Mouse (Mus musculus) hindbrain, embryonic 11.5 days (tissue): Measurements from ENCODE around the gene Ndufs8. TPM values are rescaled to one million over a fixed set of nuclear protein-coding genes. Genes with fewer than 3 reads are reported as not detected.

Experiments used
- ATAC-seq: fragments of 200-750 bp; cut with Nextera tagmentation; 2 replicates; pipeline ENCODE4 v1.8.0; 2017; ENCODE audit warnings: mild to moderate bottlenecking, moderate TSS enrichment, moderate library complexity; ENCODE audit not compliant: low FRiP score
- DNase-seq: peaks from one replicate; pipeline ENCODE4 v3.0.0-alpha.2; 2015; ENCODE audit warnings: low spot score
- H3K27ac ChIP-seq: fragments of 300-500 bp; sonication (generic); 2 replicates; pipeline ENCODE4 v1.5.1; 2014; ENCODE audit warnings: mild to moderate bottlenecking, low read depth, low read length
- H3K27me3 ChIP-seq: fragments of 300-500 bp; sonication (generic); 2 replicates; pipeline ENCODE4 v1.6.1; 2014; ENCODE audit warnings: mild to moderate bottlenecking, low read length, moderate library complexity, mixed read lengths; ENCODE audit not compliant: control insufficient read depth, insufficient read depth
- H3K36me3 ChIP-seq: fragments of 300-500 bp; sonication (generic); 2 replicates; pipeline ENCODE4 v1.6.1; 2014; ENCODE audit warnings: mild to moderate bottlenecking, low read length, moderate library complexity, mixed read lengths; ENCODE audit not compliant: control insufficient read depth, insufficient read depth
- H3K4me1 ChIP-seq: fragments of 300-500 bp; sonication (generic); replicated peaks from 2 replicates; pipeline ENCODE4 v1.6.1; 2014; ENCODE audit warnings: low read length, mixed read lengths; ENCODE audit not compliant: control insufficient read depth, insufficient read depth
- H3K4me2 ChIP-seq: fragments of 300-500 bp; sonication (generic); replicated peaks from 2 replicates; pipeline ENCODE4 v1.6.1; 2014; ENCODE audit warnings: mild to moderate bottlenecking, low read depth, low read length
- H3K4me3 ChIP-seq: fragments of 300-500 bp; sonication (generic); 2 replicates; pipeline ENCODE4 v1.5.1; 2014; ENCODE audit warnings: low read depth, low read length
- H3K9ac ChIP-seq: fragments of 300-500 bp; sonication (generic); 2 replicates; pipeline ENCODE4 v1.6.1; 2014; ENCODE audit warnings: low read depth, low read length
- H3K9me3 ChIP-seq: fragments of 300-500 bp; sonication (generic); 2 replicates; pipeline ENCODE4 v1.6.1; 2016; ENCODE audit warnings: low read length; ENCODE audit not compliant: control insufficient read depth
- WGBS: fragments of 180-500 bp; shearing (Covaris S2); extraction: QIAGEN DNeasy Blood & Tissue Kit; methylation state at CpG from one replicate; pipeline ENCODE4 v1.1.7; 2014; 5-methylcytosine and 5-hydroxymethylcytosine counted together
- polyA plus RNA-seq: library from polyadenylated mRNA; unstranded; fragments of >200 nt; fragmentation: Nextera tagmentation; extraction: Ambion mirVana; gene quantifications from 2 replicates; pipeline ENCODE4 v1.2.1, GENCODE M21; 2014

The Ndufs8 gene
- polyA plus RNA-seq, 1 experiment from 2014 or later = 240 TPM

- 63% methylated on average over 25 of the region's 25 CpGs for WGBS
- no peak overlapping the region for H3K4me2 ChIP-seq
- peaks cover 9% of the 10 kb centered on the region for H3K4me1 ChIP-seq
- H3K9me3 ChIP-seq = no peaks in the 10 kb centered on the region
- no peak overlapping the region for H3K9ac ChIP-seq
- no peak overlapping the region for H3K27ac ChIP-seq
- no peak for ATAC-seq
- no peak overlapping the region for H3K4me3 ChIP-seq
- no peaks in the 10 kb centered on the region for H3K36me3 ChIP-seq
- no peak for DNase-seq
- 0 out of 2 replicates have a peak, but pooled peaks cover 2% of the 10 kb centered on the region for H3K27me3 ChIP-seq
Observed at GRCm38 (mm10) chr19:3903648-3904362, 8.8 kb downstream of the Ndufs8 start.

GRCm38 (mm10) chr19:3902966-3903365 lies 9.6 kb downstream of the Ndufs8 start:
- ATAC-seq (no peak), DNase-seq (no peak)
- Histone ChIP-seq H3K4me2 (no peak overlapping the region), H3K9ac (no peak overlapping the region), H3K4me3 (no peak overlapping the region), H3K36me3 (no peaks in the 10 kb centered on the region), H3K9me3 (no peaks in the 10 kb centered on the region), H3K27ac (no peak overlapping the region), H3K4me1 (peaks cover 9% of the 10 kb centered on the region), H3K27me3 (0 out of 2 replicates have a peak, but pooled peaks cover 2% of the 10 kb centered on the region)
- WGBS = 83% methylated on average over 12 of the region's 12 CpGs

GRCm38 (mm10) chr19:3899618-3900017 lies 13.0 kb downstream of the Ndufs8 start:
- no peak for ATAC-seq
- 98% methylated on average over 4 of the region's 4 CpGs for WGBS
- H3K27ac ChIP-seq = no peak overlapping the region
- no peaks in the 10 kb centered on the region for H3K9me3 ChIP-seq
- no peak overlapping the region for H3K9ac ChIP-seq
- H3K27me3 ChIP-seq = no peaks in the 10 kb centered on the region
- DNase-seq = no peak
- no peak overlapping the region for H3K4me3 ChIP-seq
- H3K4me2 ChIP-seq = no peak overlapping the region
- no peaks in the 10 kb centered on the region; the same call in 1 of the 2 replicates for H3K36me3 ChIP-seq
- no peaks in the 10 kb centered on the region; the same call in 1 of the 2 replicates for H3K4me1 ChIP-seq

GRCm38 (mm10) chr19:3898952-3899351 lies 13.6 kb downstream of the Ndufs8 start:
- DNase-seq = no peak
- no peaks in the 10 kb centered on the region for H3K27me3 ChIP-seq
- H3K27ac ChIP-seq = no peak overlapping the region
- H3K9ac ChIP-seq = no peak overlapping the region
- H3K4me1 ChIP-seq = no peaks in the 10 kb centered on the region; the same call in 1 of the 2 replicates
- H3K9me3 ChIP-seq = no peaks in the 10 kb centered on the region
- no peak overlapping the region for H3K4me2 ChIP-seq
- 79% methylated on average over 7 of the region's 7 CpGs for WGBS
- H3K36me3 ChIP-seq = no peaks in the 10 kb centered on the region; the same call in 1 of the 2 replicates
- ATAC-seq = no peak
- H3K4me3 ChIP-seq = no peak overlapping the region

- no peaks in the 10 kb centered on the region; the same call in 1 of the 2 replicates for H3K4me1 ChIP-seq
- H3K9me3 ChIP-seq = no peaks in the 10 kb centered on the region
- DNase-seq (no peak), ATAC-seq (no peak)
- no peaks in the 10 kb centered on the region; the same call in 1 of the 2 replicates for H3K36me3 ChIP-seq
- H3K4me3 ChIP-seq = no peak overlapping the region
- WGBS = 98% methylated on average over 5 of the region's 5 CpGs
- no peak overlapping the region for H3K4me2 ChIP-seq
- H3K27ac ChIP-seq = no peak overlapping the region
- no peaks in the 10 kb centered on the region for H3K27me3 ChIP-seq
- H3K9ac ChIP-seq = no peak overlapping the region
Observed at GRCm38 (mm10) chr19:3897557-3897956, 15.0 kb downstream of the Ndufs8 start.

- peak overlapping the region; percentile 71 for H3K27ac ChIP-seq
- no peaks in the 10 kb centered on the region; the same call in 1 of the 2 replicates for H3K4me1 ChIP-seq
Observed at GRCm38 (mm10) chr19:3896208-3896607, 16.4 kb downstream of the Ndufs8 start.

GRCm38 (mm10) chr19:3895171-3895631 lies 17.4 kb downstream of the Ndufs8 start:
- H3K4me1 ChIP-seq = no peaks in the 10 kb centered on the region; the same call in 1 of the 2 replicates
- 32% methylated on average over 3 of the region's 3 CpGs for WGBS
- peak; percentile 82 for ATAC-seq
- no peak overlapping the region for H3K9ac ChIP-seq
- H3K4me3 ChIP-seq = no peak overlapping the region
- peak overlapping the region; percentile 71 for H3K27ac ChIP-seq
- no peaks in the 10 kb centered on the region for H3K9me3 ChIP-seq
- peak; percentile 40 for DNase-seq
- peaks cover 2% of the 10 kb centered on the region for H3K36me3 ChIP-seq
- no peak overlapping the region for H3K4me2 ChIP-seq
- H3K27me3 ChIP-seq = no peaks in the 10 kb centered on the region

More at GRCm38 (mm10) chr19:3896208-3896607, 16.4 kb downstream of the Ndufs8 start:
- Histone ChIP-seq H3K4me3 (no peak overlapping the region), H3K9ac (no peak overlapping the region), H3K9me3 (no peaks in the 10 kb centered on the region), H3K36me3 (no peaks in the 10 kb centered on the region; the same call in 1 of the 2 replicates), H3K27me3 (no peaks in the 10 kb centered on the region), H3K4me2 (no peak overlapping the region)
- 92% methylated on average over 10 of the region's 10 CpGs for WGBS
- no peak for DNase-seq
- no peak for ATAC-seq

GRCm38 (mm10) chr19:3894294-3894693 lies 18.3 kb downstream of the Ndufs8 start:
- Histone ChIP-seq H3K9me3 (no peaks in the 10 kb centered on the region), H3K27ac (no peak overlapping the region), H3K9ac (no peak overlapping the region), H3K4me2 (no peak overlapping the region), H3K36me3 (peaks cover 2% of the 10 kb centered on the region), H3K4me3 (no peak overlapping the region), H3K27me3 (no peaks in the 10 kb centered on the region), H3K4me1 (no peaks in the 10 kb centered on the region; the same call in 1 of the 2 replicates)
- ATAC-seq (no peak), DNase-seq (no peak)
- WGBS = 89% methylated on average over 2 of the region's 2 CpGs
